Mouse (Mus musculus): ENCODE data around the gene Vps52. TPM values are rescaled to one million over a fixed set of nuclear protein-coding genes. Genes with fewer than 3 reads are reported as not detected.
A peak's percentile ranks its signal among the peaks of the same experiment; 100 is the strongest.
"Not testable (repeated sequence)": the region's sequence is repeated elsewhere in the genome, so short reads cannot be mapped to it uniquely, and the experiment has no call there.

Gene Vps52
- total RNA-seq, 1 experiment from 2014 or later: 31.5 TPM

GRCm38 (mm10) chr17:33991788-33992664 is 36.4 kb downstream of the Vps52 start:
- ATAC-seq (ENCODE audit: extremely low read depth, insufficient number of reproducible peaks, low FRiP score, poor library complexity, severe bottlenecking): peak; percentile 71

DNA sequence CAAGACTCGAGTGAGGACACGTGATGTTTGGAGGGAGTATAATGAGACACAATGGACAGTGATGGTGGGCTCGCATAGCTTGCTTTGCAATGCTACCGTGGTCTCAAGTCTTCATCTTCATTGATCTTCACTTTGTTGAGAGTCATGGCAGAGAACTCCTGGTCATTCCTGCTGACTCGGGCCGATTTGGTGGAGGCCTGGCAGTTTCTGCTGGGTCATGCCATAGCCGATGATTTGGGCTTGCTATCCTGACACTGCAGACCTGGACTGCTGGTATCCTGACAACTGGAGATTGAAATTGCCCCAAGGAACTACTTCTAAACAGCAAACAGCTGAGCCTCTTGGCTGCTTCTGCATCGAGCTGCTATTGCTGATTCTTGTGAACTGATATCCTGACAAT is 39.3 kb downstream of the Vps52 start:
- no peak for ATAC-seq (ENCODE audit: extremely low read depth, insufficient number of reproducible peaks, low FRiP score, poor library complexity, severe bottlenecking)

GRCm38 (mm10) chr17:33995651-33996050 is 40.0 kb downstream of the Vps52 start:
- ATAC-seq (ENCODE audit: extremely low read depth, insufficient number of reproducible peaks, low FRiP score, poor library complexity, severe bottlenecking): no peak

DNA sequence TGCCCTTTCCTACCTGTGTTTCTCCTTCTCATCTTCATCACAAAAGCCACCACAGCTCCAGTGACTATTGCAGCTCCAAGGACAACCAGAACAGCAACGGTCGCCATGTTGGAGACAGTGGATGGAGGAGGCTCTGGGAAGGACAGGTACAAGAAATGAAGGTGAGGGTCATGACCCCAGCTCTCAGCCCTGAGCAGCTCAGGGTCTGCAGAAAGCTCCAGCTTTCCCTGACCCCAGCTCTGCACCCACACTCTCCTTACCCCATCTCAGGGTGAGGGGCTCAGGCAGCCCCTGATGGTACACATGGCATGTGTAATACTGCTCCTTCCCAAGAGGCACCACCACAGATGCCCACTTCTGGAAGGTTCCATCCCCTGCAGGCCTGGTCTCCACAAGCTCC is 41.4 kb downstream of the Vps52 start:
- not testable (repeated sequence) for ATAC-seq (ENCODE audit: extremely low read depth, insufficient number of reproducible peaks, low FRiP score, poor library complexity, severe bottlenecking)

GRCm38 (mm10) chr17:33998697-33999096 is 43.1 kb downstream of the Vps52 start:
- ATAC-seq (ENCODE audit: extremely low read depth, insufficient number of reproducible peaks, low FRiP score, poor library complexity, severe bottlenecking): not testable (repeated sequence)

DNA sequence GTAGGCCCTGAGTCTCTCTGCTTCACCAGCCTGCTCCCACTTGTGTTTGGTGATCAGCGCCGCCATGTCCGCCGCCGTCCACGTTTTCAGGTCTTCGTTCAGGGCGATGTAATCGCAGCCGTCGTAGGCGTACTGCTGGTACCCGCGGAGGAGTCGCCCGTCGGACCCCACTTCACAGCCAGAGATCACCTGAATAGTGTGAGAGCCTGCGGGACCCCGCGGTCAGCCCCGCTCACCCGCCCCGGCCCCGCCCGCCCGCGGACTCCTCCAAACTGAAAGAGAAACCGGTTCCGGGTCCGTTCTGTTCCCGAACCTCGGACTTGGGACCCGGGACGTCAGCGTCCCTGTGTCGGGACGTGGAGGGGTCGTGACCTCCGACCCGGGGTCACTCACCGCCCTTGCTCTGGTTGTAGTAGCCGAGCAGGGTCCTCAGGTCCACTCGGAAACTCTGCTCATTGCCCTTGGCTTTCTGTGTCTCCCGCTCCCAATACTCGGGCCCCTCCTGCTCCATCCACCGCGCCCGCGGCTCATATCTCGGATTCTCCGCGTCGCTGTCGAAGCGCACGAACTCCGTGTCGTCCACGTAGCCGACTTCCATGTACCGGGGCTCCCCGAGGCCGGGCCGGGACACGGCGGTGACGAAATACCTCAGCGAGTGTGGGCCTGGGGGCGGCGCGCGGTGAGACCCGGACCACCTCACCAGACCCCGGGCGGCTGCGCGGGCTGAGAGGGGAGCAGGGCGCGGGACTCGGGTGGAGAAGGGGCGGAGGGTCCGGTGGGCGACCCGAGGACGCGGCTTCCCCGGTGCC is 43.9 kb downstream of the Vps52 start:
- ATAC-seq (ENCODE audit: extremely low read depth, insufficient number of reproducible peaks, low FRiP score, poor library complexity, severe bottlenecking): no peak

- peak; percentile 97 for ATAC-seq (ENCODE audit: extremely low read depth, insufficient number of reproducible peaks, low FRiP score, poor library complexity, severe bottlenecking)
Measured at GRCm38 (mm10) chr17:34000150-34000537, 44.5 kb downstream of the Vps52 start, which contains the start of gene H2-K1. H2-K1 (minus strand) TSS chr17:34000347.

GRCm38 (mm10) chr17:34000796-34001195 is 45.2 kb downstream of the Vps52 start:
- not testable (repeated sequence) for ATAC-seq (ENCODE audit: extremely low read depth, insufficient number of reproducible peaks, low FRiP score, poor library complexity, severe bottlenecking)

DNA sequence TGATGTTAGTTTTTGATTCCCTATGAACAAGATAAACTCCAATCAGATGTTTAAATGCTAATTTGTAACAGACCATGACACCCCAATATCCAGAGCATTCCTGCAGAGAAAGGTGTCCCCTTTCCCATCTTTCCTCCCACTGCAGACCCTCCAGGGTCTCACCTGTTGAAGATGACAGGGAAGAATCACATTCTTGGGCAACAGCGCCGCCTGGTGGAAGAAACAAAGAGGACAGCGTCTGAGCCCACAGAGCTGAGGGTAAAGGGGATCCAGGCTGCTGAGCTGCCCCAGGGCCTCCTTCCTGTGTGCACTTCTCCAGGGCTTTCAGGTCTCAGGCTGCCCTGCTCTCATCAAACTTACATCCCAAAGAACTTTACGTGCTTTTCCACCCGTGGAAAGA is 47.8 kb downstream of the Vps52 start:
- no peak for ATAC-seq (ENCODE audit: extremely low read depth, insufficient number of reproducible peaks, low FRiP score, poor library complexity, severe bottlenecking)

DNA sequence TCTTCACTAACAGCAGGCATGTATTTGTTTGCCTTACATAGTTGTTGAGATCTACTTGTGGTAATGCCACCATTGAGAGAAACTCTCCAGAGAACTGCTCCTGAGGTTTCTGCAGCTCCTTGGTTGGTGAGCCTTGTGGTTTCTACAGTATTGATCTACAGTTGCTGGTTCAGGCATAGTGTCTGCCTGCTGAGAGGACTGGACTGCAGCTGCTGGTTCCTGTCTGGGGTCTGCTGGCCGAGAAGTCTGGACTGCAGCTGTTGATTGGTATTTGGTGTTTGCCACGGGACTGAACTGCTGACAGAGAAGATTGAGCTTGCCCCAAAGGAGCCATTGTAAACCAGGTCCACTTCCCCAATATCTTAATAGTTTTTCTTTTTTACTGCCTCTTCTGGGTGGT is 51.0 kb downstream of the Vps52 start:
- no peak for ATAC-seq (ENCODE audit: extremely low read depth, insufficient number of reproducible peaks, low FRiP score, poor library complexity, severe bottlenecking)

GRCm38 (mm10) chr17:34010156-34010555 is 54.5 kb downstream of the Vps52 start:
- no peak for ATAC-seq (ENCODE audit: extremely low read depth, insufficient number of reproducible peaks, low FRiP score, poor library complexity, severe bottlenecking)

DNA sequence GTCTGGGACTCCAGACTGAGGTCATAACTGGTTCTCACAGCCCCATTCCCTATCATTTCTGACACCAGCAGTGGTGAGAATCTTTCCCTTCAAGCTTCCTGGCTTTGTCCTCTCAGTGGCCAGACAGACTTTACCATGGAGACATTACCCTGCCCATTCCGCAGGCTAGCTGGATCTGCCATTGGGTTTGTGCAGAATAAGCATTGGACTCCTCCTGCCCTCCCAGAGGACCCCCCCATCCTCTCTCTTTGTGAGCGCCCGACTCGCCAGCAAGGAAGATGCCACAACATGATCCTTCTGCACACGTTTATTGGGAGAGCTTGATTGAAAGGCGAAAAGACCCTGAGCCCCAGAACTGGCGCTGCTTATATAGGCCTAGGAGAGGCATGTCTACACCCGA is 57.8 kb downstream of the Vps52 start:
- no peak for ATAC-seq (ENCODE audit: extremely low read depth, insufficient number of reproducible peaks, low FRiP score, poor library complexity, severe bottlenecking)

Other genes starting within 250 kb of the Vps52 start
- 62.6 and 68.3 TPM in 2 replicates for gene March2, start 237.1 kb upstream of the Vps52 start, total RNA-seq (2017)
- gene Rab11b, start 195.3 kb upstream of the Vps52 start, total RNA-seq (2017): 33.9 and 50.0 TPM in 2 replicates
- gene Angptl4, start 174.0 kb upstream of the Vps52 start, total RNA-seq (2017): 2.3 TPM in 1 of 2 replicates, not detected in the other
- 3.1 and 4.0 TPM in 2 replicates for gene Kank3, start 145.3 kb upstream of the Vps52 start, total RNA-seq (2017)
- 701 and 811 TPM in 2 replicates for gene Rps28, start 131.2 kb upstream of the Vps52 start, total RNA-seq (2017)
- 138 and 155 TPM in 2 replicates for gene Ndufa7, start 131.2 kb upstream of the Vps52 start, total RNA-seq (2017)
- 1.6 and 2.9 TPM in 2 replicates for gene Cd320, start 112.7 kb upstream of the Vps52 start, total RNA-seq (2017)
- gene Gm7029, start 82.0 kb upstream of the Vps52 start, total RNA-seq (2017): not detected in 2 replicates
- gene Kifc1, start 65.2 kb upstream of the Vps52 start, total RNA-seq (2017): 0.86 and 3.0 TPM in 2 replicates
- gene Platr17, start 50.7 kb upstream of the Vps52 start, total RNA-seq (2017): 0.93 TPM in 1 of 2 replicates, not detected in the other
- 74.4 and 81.8 TPM in 2 replicates for gene Daxx, start 46.4 kb upstream of the Vps52 start, total RNA-seq (2017)
- 198 and 225 TPM in 2 replicates for gene Tapbp, start 39.9 kb upstream of the Vps52 start, total RNA-seq (2017)
- gene Zbtb22, start 39.9 kb upstream of the Vps52 start, total RNA-seq (2017): 39.3 and 41.3 TPM in 2 replicates
- 146 and 180 TPM in 2 replicates for gene Rgl2, start 26.3 kb upstream of the Vps52 start, total RNA-seq (2017)
- 63.5 and 71.6 TPM in 2 replicates for gene Pfdn6, start 15.5 kb upstream of the Vps52 start, total RNA-seq (2017)
- gene Wdr46, start 15.2 kb upstream of the Vps52 start, total RNA-seq (2017): 16.1 and 24.2 TPM in 2 replicates
- 7.1 and 7.7 TPM in 2 replicates for gene B3galt4, start 4.3 kb upstream of the Vps52 start, total RNA-seq (2017)
- gene Rps18, start 189 bp downstream of the Vps52 start, total RNA-seq (2017): 780 and 810 TPM in 2 replicates
- gene H2-K1, start 44.5 kb downstream of the Vps52 start, total RNA-seq (2017): 1,803 and 2,030 TPM in 2 replicates
- 14.8 and 24.3 TPM in 2 replicates for gene Ring1, start 68.9 kb downstream of the Vps52 start, total RNA-seq (2017)
- 89.7 and 114 TPM in 2 replicates for gene H2-Ke6, start 72.2 kb downstream of the Vps52 start, total RNA-seq (2017)
- 65.5 and 69.1 TPM in 2 replicates for gene Slc39a7, start 75.9 kb downstream of the Vps52 start, total RNA-seq (2017)
- gene Rxrb, start 76.0 kb downstream of the Vps52 start, total RNA-seq (2017): 65.3 and 70.2 TPM in 2 replicates
- 10.4 and 13.0 TPM in 2 replicates for gene Col11a2, start 83.6 kb downstream of the Vps52 start, total RNA-seq (2017)
- gene H2-Oa, start 136.5 kb downstream of the Vps52 start, total RNA-seq (2017): 119 and 138 TPM in 2 replicates
- gene H2-DMa, start 163.7 kb downstream of the Vps52 start, total RNA-seq (2017): 221 and 234 TPM in 2 replicates
- 714 and 721 TPM in 2 replicates for gene Brd2, start 166.8 kb downstream of the Vps52 start, total RNA-seq (2017)
- gene H2-DMb2, start 187.5 kb downstream of the Vps52 start, total RNA-seq (2017): 699 and 729 TPM in 2 replicates
- 278 and 300 TPM in 2 replicates for gene H2-DMb1, start 197.3 kb downstream of the Vps52 start, total RNA-seq (2017)
- gene Tap1, start 231.7 kb downstream of the Vps52 start, total RNA-seq (2017): 221 and 235 TPM in 2 replicates
- gene Psmb9, start 232.0 kb downstream of the Vps52 start, total RNA-seq (2017): 132 and 176 TPM in 2 replicates
- 312 and 336 TPM in 2 replicates for gene Psmb8, start 241.9 kb downstream of the Vps52 start, total RNA-seq (2017)
- 108 and 112 TPM in 2 replicates for gene Tap2, start 247.7 kb downstream of the Vps52 start, total RNA-seq (2017)

Data from neutrophil, adult 5-6 weeks (primary cell).